Mouse (Mus musculus) CH12.LX (cell line): ENCODE results near the gene Phtf1. TPM values are rescaled to one million over a fixed set of nuclear protein-coding genes. Genes with fewer than 3 reads are reported as not detected.

Source experiments
- DNase-seq: peaks from one replicate; pipeline ENCODE4 v3.0.0-alpha.2; 2013; ENCODE audit errors: extremely low read depth
- H3K27ac ChIP-seq: 2 replicates; pipeline ENCODE4 v1.5.1; 2012; ENCODE audit warnings: low read depth, mild to moderate bottlenecking, control low read depth, moderate library complexity; ENCODE audit not compliant: insufficient read depth
- H3K27me3 ChIP-seq: replicated peaks from 2 replicates; pipeline ENCODE3; 2012; ENCODE audit warnings: inconsistent platforms
- H3K36me3 ChIP-seq, 2 experiments: replicated peaks in 1 of 2; 2 replicates each; pipeline versions ENCODE3 to v1.6.1; 2012; ENCODE audit warnings: inconsistent platforms in 1 of 2, low read length in 1 of 2, mild to moderate bottlenecking in 1 of 2, mixed read lengths in 1 of 2, moderate library complexity in 1 of 2; ENCODE audit not compliant: control insufficient read depth in 1 of 2, insufficient read depth in 1 of 2
- H3K4me1 ChIP-seq, 2 experiments: 2 replicates each; pipeline ENCODE4 v1.6.1; 2012; ENCODE audit warnings: inconsistent platforms in 1 of 2, moderate library complexity in 1 of 2; ENCODE audit not compliant: insufficient read depth in 2 of 2, control insufficient read depth in 1 of 2
- H3K4me2 ChIP-seq: 2 replicates; pipeline ENCODE4 v1.6.1; 2012; ENCODE audit warnings: low read depth, mild to moderate bottlenecking, control low read depth; ENCODE audit not compliant: poor library complexity, insufficient read depth, severe bottlenecking
- H3K4me3 ChIP-seq, 3 experiments: fragments of 150-350 bp in 1 of 3; sonication (generic) in 1 of 3; replicated peaks in 1 of 3; 2 replicates each; pipeline versions ENCODE3 to v1.5.1; 2011 to 2012; ENCODE audit warnings: low read depth in 2 of 3, low read length in 2 of 3, mild to moderate bottlenecking in 2 of 3, moderate library complexity in 2 of 3, control low read depth in 1 of 3, improper control_type of control experiment in 1 of 3, inconsistent platforms in 1 of 3, mixed read lengths in 1 of 3; ENCODE audit not compliant: poor library complexity in 1 of 3
- H3K79me2 ChIP-seq: replicated peaks from 2 replicates; pipeline ENCODE4 v1.6.1; 2012; ENCODE audit warnings: mild to moderate bottlenecking, moderate library complexity; ENCODE audit not compliant: control insufficient read depth, poor library complexity, insufficient read depth, severe bottlenecking; ENCODE audit errors: extremely low read depth
- H3K9ac ChIP-seq: 2 replicates; pipeline ENCODE4 v1.6.1; 2012; ENCODE audit warnings: low read depth, mild to moderate bottlenecking, control low read depth, moderate library complexity; ENCODE audit not compliant: insufficient read depth
- H3K9me3 ChIP-seq: replicated peaks from 2 replicates; pipeline ENCODE3; 2012; ENCODE audit warnings: low read length, inconsistent platforms, mixed read lengths
- CHD1 ChIP-seq: IDR thresholded peaks from 2 replicates; pipeline ENCODE4 v1.6.1; 2012; ENCODE audit warnings: low read depth, low read length, improper control_type of control experiment, inconsistent platforms
- CHD2 ChIP-seq: IDR thresholded peaks from 2 replicates; pipeline ENCODE4 v1.6.1; 2011; ENCODE audit warnings: low read length, improper control_type of control experiment
- CTCF ChIP-seq, 2 experiments: IDR thresholded peaks in 1 of 2; conservative IDR thresholded peaks in 1 of 2; 2 replicates each; pipeline ENCODE4 v1.5.1; 2011 to 2012; ENCODE audit warnings: low read depth in 2 of 2, low read length in 2 of 2, improper control_type of control experiment in 1 of 2, inconsistent platforms in 1 of 2, mild to moderate bottlenecking in 1 of 2, moderate library complexity in 1 of 2
- E2F4 ChIP-seq: IDR thresholded peaks from 2 replicates; pipeline ENCODE4 v1.6.1; 2011; ENCODE audit warnings: low read depth, low read length, improper control_type of control experiment; ENCODE audit not compliant: insufficient replicate concordance
- ETS1 ChIP-seq: conservative IDR thresholded peaks from 2 replicates; pipeline ENCODE4 v1.6.1; 2012; ENCODE audit warnings: low read depth, mild to moderate bottlenecking, inconsistent platforms, low read length, improper control_type of control experiment, moderate library complexity
- HCFC1 ChIP-seq: IDR thresholded peaks from 2 replicates; pipeline ENCODE4 v1.6.1; 2012; ENCODE audit warnings: low read depth, mild to moderate bottlenecking, inconsistent platforms, low read length, improper control_type of control experiment
- JUND ChIP-seq: conservative IDR thresholded peaks from 2 replicates; pipeline ENCODE4 v1.6.1; 2011; ENCODE audit warnings: low read depth, low read length, improper control_type of control experiment
- MAFK ChIP-seq: IDR thresholded peaks from 2 replicates; pipeline ENCODE4 v1.6.1; 2011; ENCODE audit warnings: low read length, improper control_type of control experiment; ENCODE audit not compliant: insufficient replicate concordance
- MAX ChIP-seq: IDR thresholded peaks from 2 replicates; pipeline ENCODE4 v1.6.1; 2011; ENCODE audit warnings: low read length, improper control_type of control experiment
- MAZ ChIP-seq: IDR thresholded peaks from 2 replicates; pipeline ENCODE4 v1.6.1; 2012; ENCODE audit warnings: low read depth, mild to moderate bottlenecking, inconsistent platforms, low read length, improper control_type of control experiment, moderate library complexity
- MEF2A ChIP-seq: IDR thresholded peaks from 2 replicates; pipeline ENCODE4 v1.6.1; 2014; ENCODE audit warnings: low read depth, mild to moderate bottlenecking, inconsistent platforms, low read length, improper control_type of control experiment, borderline replicate concordance
- MYC ChIP-seq: IDR thresholded peaks from 2 replicates; pipeline ENCODE4 v1.6.1; 2011; ENCODE audit warnings: low read depth, mild to moderate bottlenecking, improper control_type of control experiment, low read length
- NRF1 ChIP-seq: IDR thresholded peaks from 2 replicates; pipeline ENCODE4 v1.6.1; 2014; ENCODE audit warnings: low read depth, mild to moderate bottlenecking, inconsistent platforms, low read length, improper control_type of control experiment, moderate library complexity
- PAX5 ChIP-seq: IDR thresholded peaks from 2 replicates; pipeline ENCODE4 v1.6.1; 2012; ENCODE audit warnings: low read length, inconsistent platforms, mixed read lengths
- RAD21 ChIP-seq: IDR thresholded peaks from 2 replicates; pipeline ENCODE4 v1.6.1; 2011; ENCODE audit warnings: low read depth, mild to moderate bottlenecking, low read length, improper control_type of control experiment, moderate library complexity
- SIN3A ChIP-seq: IDR thresholded peaks from 2 replicates; pipeline ENCODE4 v1.6.1; 2012; ENCODE audit warnings: low read length, improper control_type of control experiment, inconsistent platforms
- TBP ChIP-seq: conservative IDR thresholded peaks from 2 replicates; pipeline ENCODE4 v1.6.1; 2011; ENCODE audit warnings: low read depth, low read length, improper control_type of control experiment
- UBTF ChIP-seq: IDR thresholded peaks from 2 replicates; pipeline ENCODE4 v1.6.1; 2012; ENCODE audit warnings: low read depth, mild to moderate bottlenecking, inconsistent platforms, low read length, improper control_type of control experiment, moderate library complexity
- USF1 ChIP-seq: IDR thresholded peaks from 2 replicates; pipeline ENCODE4 v1.6.1; 2014; ENCODE audit warnings: low read depth, mild to moderate bottlenecking, inconsistent platforms, low read length, improper control_type of control experiment
- ZC3H11A ChIP-seq: IDR thresholded peaks from 2 replicates; pipeline ENCODE4 v1.6.1; 2012; ENCODE audit warnings: low read depth, mild to moderate bottlenecking, inconsistent platforms, low read length, improper control_type of control experiment
- ZMIZ1 ChIP-seq: IDR thresholded peaks from 2 replicates; pipeline ENCODE4 v1.6.1; 2012; ENCODE audit warnings: low read depth, mild to moderate bottlenecking, inconsistent platforms, low read length, improper control_type of control experiment
- ZNF384 ChIP-seq: IDR thresholded peaks from 2 replicates; pipeline ENCODE4 v1.6.1; 2012; ENCODE audit warnings: low read depth, low read length, improper control_type of control experiment, inconsistent platforms
- dilution Hi-C: fragments of 300-500 bp; cut with MboI; formaldehyde crosslinking; loops from 2 replicates; pipeline ENCODE4 v1.14.3; 2020; ENCODE audit warnings: low sequenced_read_pairs; ENCODE audit not compliant: extremely low pct_unique_long_range_greater_than_20kb, extremely low pct_ligation_motif_present
- in situ Hi-C: fragments of 300-500 bp; cut with MboI; formaldehyde crosslinking; loops from 3 replicates; pipeline ENCODE4 v1.14.3; 2019; ENCODE audit warnings: low sequenced_read_pairs, low pct_ligation_motif_present, low pct_unique_long_range_greater_than_20kb, mixed read lengths
- polyA plus RNA-seq: library from polyadenylated mRNA; unstranded; fragments of >175 nt; gene quantifications from 2 replicates; pipeline ENCODE4 v1.2.1, GENCODE M21; 2012; ENCODE audit warnings: low read depth; ENCODE audit not compliant: insufficient read length
- total RNA-seq, 2 experiments: library from RNA; depleted of rRNA; stranded (reverse); fragments of 300-350 nt in 1 of 2; fragments of >200 nt in 1 of 2; gene quantifications; 2 replicates each; pipeline ENCODE4 v1.2.3; 2012 to 2014

The Phtf1 gene
- total and polyA plus RNA-seq, 3 experiments = 21.2 to 42.4 (median 37.1) TPM

DNA sequence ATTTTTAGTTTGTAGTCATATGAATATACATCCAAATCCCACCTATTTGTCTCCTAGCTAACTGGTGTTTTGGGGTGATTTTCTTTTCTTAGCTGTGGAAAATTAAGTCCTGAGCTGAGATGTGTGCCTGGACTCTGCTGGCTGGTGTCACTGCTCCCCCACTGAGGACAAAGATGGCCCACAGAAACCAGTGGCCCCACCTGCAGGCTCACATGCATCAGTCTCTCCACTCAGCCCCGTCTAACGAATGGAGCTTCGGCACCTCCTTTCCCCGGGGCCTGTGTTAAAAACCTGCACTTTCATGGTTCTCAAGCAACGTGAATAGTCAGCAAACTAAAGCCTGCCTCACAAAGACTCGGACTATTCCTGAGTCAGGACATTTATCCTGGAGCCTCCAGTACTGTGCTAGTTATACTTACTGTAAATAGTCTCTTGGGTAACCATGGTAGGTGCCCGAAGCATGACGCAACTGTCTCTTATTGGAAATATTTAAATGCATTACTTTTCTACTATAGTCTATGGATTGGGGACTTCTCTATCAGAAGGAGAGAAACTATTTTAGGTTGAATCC lies 39.1 kb downstream of the Phtf1 start:
- H3K4me1 ChIP-seq = peaks cover 0 to 18% of the 10 kb centered on the region in 2 experiments; a peak in 2 of 4 replicates
- no peak overlapping the region for H3K9ac ChIP-seq
- H3K27ac ChIP-seq = no peak overlapping the region
- H3K9me3 ChIP-seq = no peaks in the 10 kb centered on the region
- H3K4me2 ChIP-seq = no peak overlapping the region
- peaks cover 36 to 66% of the 10 kb centered on the region in 2 experiments for H3K36me3 ChIP-seq
- no peaks in the 10 kb centered on the region for H3K27me3 ChIP-seq
- H3K79me2 ChIP-seq = no peaks in the 10 kb centered on the region
- H3K4me3 ChIP-seq = no peak overlapping the region
- DNase-seq = no peak
- in situ Hi-C loops = loop anchor here (25.0 kb wide), 1 partner anchor 430 kb away; no protein-coding TSS in a partner anchor
- TF ChIP-seq E2F4 = no peak
- TF ChIP-seq UBTF = no peak
- TF ChIP-seq USF1 = no peak
- no peak for TF ChIP-seq RAD21
- TF ChIP-seq MAZ = no peak
- TF ChIP-seq NRF1 = no peak
- dilution Hi-C loops = no loop called here

DNA sequence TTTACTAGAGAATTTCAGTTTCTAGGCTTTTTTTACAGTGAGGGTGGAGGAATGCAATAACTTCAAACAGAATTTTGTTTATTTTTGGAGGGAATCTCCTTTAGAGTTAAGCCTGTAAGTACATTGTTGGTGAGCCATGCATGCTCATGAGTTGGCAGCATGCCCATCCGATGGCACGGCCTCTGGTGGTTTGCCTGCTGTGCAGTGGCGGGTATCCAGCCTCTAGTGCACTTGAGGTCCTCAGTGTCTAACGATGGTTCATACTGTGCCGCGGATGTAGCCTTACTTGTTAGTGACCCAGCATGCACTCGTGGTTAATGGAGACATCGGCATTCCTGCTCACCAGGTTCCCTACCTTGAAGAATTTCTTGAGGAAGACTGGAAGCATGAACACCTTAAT lies 39.6 kb downstream of the Phtf1 start:
- dilution Hi-C loops = no loop called here

More for the DNA sequence above, 39.6 kb downstream of the Phtf1 start:
- Histone ChIP-seq H3K27ac (no peak overlapping the region), H3K4me1 (peaks cover 0 to 23% of the 10 kb centered on the region in 2 experiments; a peak in 2 of 4 replicates), H3K79me2 (no peaks in the 10 kb centered on the region), H3K36me3 (peaks cover 34 to 61% of the 10 kb centered on the region in 2 experiments), H3K27me3 (no peaks in the 10 kb centered on the region), H3K9me3 (no peaks in the 10 kb centered on the region), H3K9ac (no peak overlapping the region), H3K4me2 (no peak overlapping the region), H3K4me3 (no peak overlapping the region)
- no peak for DNase-seq
- TF ChIP-seq NRF1 (no peak), RAD21 (no peak), CTCF (conservative IDR thresholded peaks at IDR 0.05 in 1 of 2, IDR thresholded peaks at IDR 0.05 in 1 of 2; ENCODE audit: low read depth in 2 of 2, low read length in 2 of 2) (no peak), MYC (no peak), TBP (no peak), PAX5 (no peak), MAX (no peak), ZNF384 (no peak), ZMIZ1 (no peak), SIN3A (no peak), ETS1 (no peak), CHD1 (no peak), MAFK (no peak), HCFC1 (no peak), JUND (no peak), MEF2A (no peak), ZC3H11A (no peak), CHD2 (no peak)
- in situ Hi-C loops = loop anchor here (25.0 kb wide), 1 partner anchor 430 kb away; no protein-coding TSS in a partner anchor
